Mouse (Mus musculus): Measurements from ENCODE around the gene Olfr1009.
"Not testable (repeated sequence)": the region's sequence is repeated elsewhere in the genome, so short reads cannot be mapped to it uniquely, and the experiment has no call there.

The Olfr1009 gene

GRCm38 (mm10) chr2:85715119-85715518 is at the start of gene Olfr1009:
Gene Olfr1009, plus strand, starts transcription at chr2:85715419.
- in situ Hi-C loops (cut with MseI, MboI): no loop called here

GRCm38 (mm10) chr2:85678667-85679066 is 36.6 kb upstream of the Olfr1009 start, which contains the start of gene Olfr1006:
Gene Olfr1006, minus strand, starts transcription at chr2:85678767.
- in situ Hi-C loops (cut with MseI, MboI): no loop called here

GRCm38 (mm10) chr2:85689131-85689530 is 26.1 kb upstream of the Olfr1009 start, which contains the start of gene Olfr1008:
Gene Olfr1008, plus strand, starts transcription at chr2:85689431.
- in situ Hi-C loops (cut with MseI, MboI): no loop called here

- in situ Hi-C loops (cut with MseI, MboI): not testable (repeated sequence)
These were observed 4.5 kb upstream of the Olfr1009 start for GRCm38 (mm10) chr2:85710680-85711079.

- in situ Hi-C loops (cut with MseI, MboI): no loop called here
These were observed 4.1 kb upstream of the Olfr1009 start for GRCm38 (mm10) chr2:85711159-85711558.

- in situ Hi-C loops (cut with MseI, MboI): loop anchor here (5.0 to 25.0 kb wide), 2 partner anchors 737 kb away; partner anchors contain the start of genes Olfr1065 (in 1 of the 2) and Olfr1066 (in 1 of the 2)
These were observed 10.6 kb downstream of the Olfr1009 start for GRCm38 (mm10) chr2:85725793-85726192.

- in situ Hi-C loops (cut with MseI, MboI): no loop called here
These were observed 38.6 kb downstream of the Olfr1009 start for GRCm38 (mm10) chr2:85753822-85754221.

GRCm38 (mm10) chr2:85762666-85763065 is 47.4 kb downstream of the Olfr1009 start, which contains the start of gene Olfr1012:
Gene Olfr1012, minus strand, starts transcription at chr2:85762766.
- in situ Hi-C loops (cut with MseI, MboI): no loop called here

GRCm38 (mm10) chr2:85766798-85767197 is 51.6 kb downstream of the Olfr1009 start, which contains the start of gene Olfr1013:
Gene Olfr1013, plus strand, starts transcription at chr2:85767098.
- in situ Hi-C loops (cut with MseI, MboI): no loop called here

- in situ Hi-C loops (cut with MseI, MboI): no loop called here
These were observed 57.2 kb downstream of the Olfr1009 start, which contains the start of gene Olfr1014 for GRCm38 (mm10) chr2:85772413-85772812. Gene Olfr1014, plus strand, starts transcription at chr2:85772713.
